Mouse (Mus musculus) brain, embryonic 14.5 days (tissue): ENCODE data around the gene Tjp1.

Source experiments
- CTCF ChIP-seq: fragments of 200-500 bp; IDR thresholded peaks from 2 replicates; pipeline ENCODE4 v1.5.1; 2012; ENCODE audit warnings: inconsistent platforms, mild to moderate bottlenecking, moderate library complexity, borderline replicate concordance; ENCODE audit not compliant: insufficient read depth, insufficient read length; ENCODE audit errors: extremely low read depth
- POLR2A ChIP-seq: fragments of 200-500 bp; IDR thresholded peaks from 2 replicates; pipeline ENCODE4 v1.6.1; 2012; ENCODE audit warnings: mild to moderate bottlenecking, inconsistent platforms, borderline replicate concordance; ENCODE audit not compliant: poor library complexity, insufficient read depth, insufficient read length, severe bottlenecking; ENCODE audit errors: extremely low read depth

- TF ChIP-seq CTCF (no peak), POLR2A (no peak)
These were observed 121.2 kb downstream of the Tjp1 start for GRCm38 (mm10) chr7:65406427-65406826.
